Mouse (Mus musculus): ENCODE data around the gene Tgfb2.

Tgfb2 gene

GRCm38 (mm10) chr1:186656201-186656600 lies 49.6 kb downstream of the Tgfb2 start:
- no peak for DNase-seq (ENCODE audit: low spot score)

DNA sequence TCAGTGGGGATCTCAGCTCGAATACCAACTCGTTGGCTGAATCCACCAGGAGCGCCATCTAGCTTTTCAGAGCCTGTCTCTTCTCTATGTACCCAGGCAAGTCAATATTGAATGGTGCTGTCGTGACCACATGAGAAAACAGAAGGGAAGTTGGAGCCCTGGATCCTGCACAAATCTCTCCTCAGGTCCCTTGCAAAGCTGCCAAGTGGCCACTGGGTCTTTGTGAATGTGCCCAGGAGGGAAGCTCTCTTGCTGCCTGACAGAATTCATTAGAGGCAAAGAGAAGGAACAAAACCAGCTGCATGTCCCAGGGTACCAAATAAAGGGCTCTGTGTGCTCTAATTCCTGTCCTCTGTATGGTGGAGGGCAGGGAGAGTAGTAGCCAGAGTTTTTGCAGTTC lies 50.7 kb downstream of the Tgfb2 start:
- DNase-seq (ENCODE audit: low spot score), result no peak

- DNase-seq (ENCODE audit: low spot score), result no peak
Measured at GRCm38 (mm10) chr1:186652208-186652607, 53.6 kb downstream of the Tgfb2 start.

- DNase-seq (ENCODE audit: low spot score), result no peak
Measured at GRCm38 (mm10) chr1:186650011-186650410, 55.8 kb downstream of the Tgfb2 start.

DNA sequence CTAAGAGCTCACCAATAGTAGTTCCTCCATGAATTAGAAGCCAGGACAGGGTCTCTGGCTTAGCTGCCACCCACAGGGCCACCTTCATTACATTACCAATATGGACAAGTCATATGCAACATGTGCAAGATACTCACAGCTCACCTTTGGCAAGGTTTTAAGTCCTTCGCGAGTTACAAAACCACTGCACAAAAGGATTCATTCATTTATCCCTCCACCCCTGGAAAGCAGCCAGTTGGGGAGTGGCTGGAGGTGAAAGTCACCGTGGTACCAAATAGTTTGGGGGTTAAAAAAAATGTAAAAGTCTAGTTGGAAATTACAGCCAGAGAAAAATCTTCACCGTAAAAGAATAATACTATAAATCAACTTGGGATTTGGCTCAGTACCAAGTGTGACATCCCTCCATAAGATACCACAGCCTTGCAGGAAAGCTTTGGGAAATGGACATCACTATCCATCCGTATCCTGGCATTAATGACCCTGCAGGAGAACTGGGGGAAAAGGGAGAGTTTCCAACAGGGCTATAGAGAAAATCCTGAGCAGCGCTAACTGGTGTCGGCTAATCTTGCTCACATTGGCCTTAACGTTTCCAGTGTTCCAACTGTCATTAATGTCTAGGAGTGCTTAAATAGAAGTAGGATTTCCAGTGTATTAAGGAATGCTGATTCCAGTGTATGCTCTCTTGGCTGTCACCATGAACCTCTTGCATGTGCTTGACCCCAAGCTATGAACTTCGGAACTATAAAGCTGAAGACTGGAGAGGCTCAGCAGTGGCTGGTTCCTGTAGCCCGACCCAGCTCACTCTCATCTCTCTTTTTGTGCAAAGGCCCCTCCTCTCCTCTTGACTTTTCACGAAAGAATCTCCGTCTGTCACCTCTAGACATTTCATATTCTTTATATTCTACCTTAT lies 68.2 kb downstream of the Tgfb2 start:
- no peak for DNase-seq (ENCODE audit: low spot score)

DNA sequence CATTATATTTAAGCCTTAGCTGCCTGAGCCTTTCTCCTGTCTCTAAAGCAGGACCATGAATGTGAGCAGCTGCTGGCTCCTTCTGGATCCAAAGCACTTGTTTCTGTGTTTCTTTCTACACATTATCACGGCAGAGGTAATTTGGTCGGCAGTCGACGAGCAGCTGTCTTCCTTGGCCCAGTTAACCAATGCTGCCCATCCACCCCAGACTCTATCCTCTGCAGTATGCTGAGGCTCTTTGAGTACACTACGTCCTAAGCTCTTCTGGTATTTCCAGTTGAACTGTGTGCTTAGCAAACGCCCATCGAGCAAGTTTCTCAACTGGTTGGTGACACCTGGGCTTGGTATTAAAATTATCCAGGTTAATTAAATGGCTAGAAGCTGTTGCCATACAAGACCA lies 70.7 kb downstream of the Tgfb2 start:
- DNase-seq (ENCODE audit: low spot score), result no peak

- no peak for DNase-seq (ENCODE audit: low spot score)
Measured at GRCm38 (mm10) chr1:186631457-186631856, 74.3 kb downstream of the Tgfb2 start.

- no peak for DNase-seq (ENCODE audit: low spot score)
Measured at GRCm38 (mm10) chr1:186630971-186631370, 74.8 kb downstream of the Tgfb2 start.

DNA sequence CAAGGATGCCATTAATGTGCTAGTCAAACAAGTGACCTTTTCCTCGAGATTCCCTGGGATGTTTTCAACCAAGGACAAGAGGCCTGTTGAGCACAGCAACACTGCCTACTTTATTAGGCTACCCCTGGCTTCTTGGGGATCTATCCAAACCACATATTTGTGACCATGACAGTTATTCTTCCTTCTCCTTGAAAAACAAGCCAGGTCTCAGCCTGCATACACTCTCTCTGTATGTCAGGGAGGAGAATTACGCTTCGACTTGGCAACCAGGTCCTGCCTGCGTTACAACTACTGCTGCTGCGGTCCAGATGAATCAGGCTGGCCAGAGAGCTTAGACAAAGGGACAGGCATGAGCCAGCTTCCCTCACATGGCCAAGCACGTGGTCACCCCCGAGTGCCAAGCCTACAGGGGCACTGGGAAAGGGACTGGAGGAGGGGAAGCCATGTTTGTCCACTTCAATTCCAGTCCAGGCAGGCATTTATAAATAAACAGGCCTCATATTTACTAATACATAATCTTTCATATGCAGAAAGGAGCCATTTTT lies 78.3 kb downstream of the Tgfb2 start:
- no peak for DNase-seq (ENCODE audit: low spot score)

- DNase-seq (ENCODE audit: low spot score), result no peak
Measured at GRCm38 (mm10) chr1:186624474-186624873, 81.3 kb downstream of the Tgfb2 start.

DNA sequence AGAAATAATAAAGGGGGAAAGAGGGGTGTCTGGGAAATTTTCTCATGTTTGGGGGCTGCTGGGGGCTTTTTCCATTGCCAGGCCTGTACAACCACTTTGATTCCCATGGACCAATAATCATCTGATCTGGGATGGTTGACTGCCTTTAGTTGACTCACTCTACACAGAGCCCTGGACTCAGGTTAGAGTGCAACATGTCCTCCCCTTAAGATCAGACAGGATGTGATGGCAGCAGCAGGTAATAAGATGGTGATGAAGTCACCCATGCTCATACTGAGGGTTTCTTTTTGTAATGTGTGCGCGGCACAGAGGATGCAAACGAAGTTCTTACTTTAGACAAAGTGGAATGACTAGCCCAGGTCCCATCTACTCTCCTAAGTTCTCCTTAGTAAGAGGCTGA lies 84.0 kb downstream of the Tgfb2 start:
- no peak for DNase-seq (ENCODE audit: low spot score)

GRCm38 (mm10) chr1:186618285-186618684 lies 87.5 kb downstream of the Tgfb2 start:
- DNase-seq (ENCODE audit: low spot score), result no peak

DNA sequence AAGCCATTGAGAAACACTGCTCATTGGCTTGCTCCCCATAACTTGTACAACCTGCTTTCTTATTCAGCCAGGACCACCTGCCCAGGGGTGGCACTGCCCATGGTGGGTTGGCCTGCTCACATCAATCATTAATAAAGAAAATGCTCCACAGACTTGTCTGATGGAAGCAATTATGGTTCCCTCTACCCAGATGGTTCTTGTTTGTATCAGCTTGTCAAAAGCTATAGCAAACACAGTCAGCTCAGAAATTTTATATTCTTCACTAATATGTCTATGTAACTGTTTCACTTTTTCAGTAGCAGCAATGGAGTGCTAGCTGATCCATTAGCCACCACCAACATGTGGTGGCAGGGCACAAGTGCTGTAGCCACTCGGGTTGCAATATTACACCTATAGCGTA lies 94.4 kb downstream of the Tgfb2 start:
- no peak for DNase-seq (ENCODE audit: low spot score)

DNA sequence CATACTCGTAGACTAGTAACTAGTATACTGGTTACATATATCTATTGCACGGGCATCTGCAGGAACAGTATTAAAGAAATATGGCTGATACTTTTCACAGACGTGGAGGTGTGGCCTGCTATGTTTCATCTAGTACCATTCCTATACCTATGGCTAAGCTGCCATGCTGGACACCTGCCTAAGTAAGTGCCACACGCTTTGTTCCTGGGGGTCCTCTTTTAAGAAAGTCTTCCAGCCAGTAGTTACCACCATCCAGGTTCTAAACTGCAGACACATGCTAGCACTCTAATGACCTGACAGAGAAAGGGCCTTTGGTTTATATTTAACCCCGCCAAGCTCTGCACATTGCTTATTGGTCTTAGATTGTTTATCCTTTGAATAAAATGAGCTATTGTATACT lies 95.3 kb downstream of the Tgfb2 start:
- no peak for DNase-seq (ENCODE audit: low spot score)

DNA sequence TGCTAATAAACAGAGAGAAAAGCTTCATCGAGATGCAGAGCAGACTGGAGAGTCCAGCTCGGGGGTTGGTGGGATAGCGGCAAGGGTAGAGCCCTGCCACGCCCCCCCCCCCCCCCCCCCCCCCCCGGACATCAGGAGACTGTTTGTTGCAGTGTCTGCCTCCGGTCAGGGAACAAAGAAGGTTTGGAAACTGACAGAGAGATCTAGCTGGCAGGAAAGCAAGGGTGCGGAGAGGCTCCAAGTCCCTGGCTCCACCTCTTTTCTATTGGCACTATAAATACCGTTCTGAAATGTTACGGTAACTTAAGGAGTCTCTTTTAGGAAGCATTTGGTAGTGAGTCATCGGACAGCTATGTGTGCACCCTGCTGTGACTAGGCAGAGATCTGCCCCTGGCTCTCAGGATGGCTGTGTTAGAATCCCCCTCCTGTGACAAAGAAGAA lies 96.0 kb downstream of the Tgfb2 start:
- no peak for DNase-seq (ENCODE audit: low spot score)

DNA sequence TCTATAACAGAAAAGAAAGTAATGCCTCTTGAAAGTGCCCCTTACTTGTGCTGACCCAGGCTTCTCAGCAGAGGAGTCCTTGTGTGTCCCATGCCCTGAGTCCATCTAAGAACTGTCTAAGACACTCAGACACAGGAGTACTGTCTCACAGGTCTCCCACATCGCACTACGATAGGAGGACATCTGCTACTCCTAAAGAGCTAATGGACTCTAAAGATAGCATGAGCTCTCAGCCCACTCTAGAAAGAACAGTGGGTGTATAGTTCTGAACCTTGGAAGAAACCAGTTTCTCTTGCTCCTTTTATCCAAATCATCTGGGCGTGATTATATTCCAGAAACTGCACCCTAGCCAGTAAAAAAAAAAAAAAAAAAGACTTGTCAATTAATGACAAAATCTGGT lies 97.7 kb downstream of the Tgfb2 start:
- DNase-seq (ENCODE audit: low spot score), result no peak

- no peak for DNase-seq (ENCODE audit: low spot score)
Measured at GRCm38 (mm10) chr1:186605635-186606034, 100.2 kb downstream of the Tgfb2 start.

GRCm38 (mm10) chr1:186604124-186604523 lies 101.7 kb downstream of the Tgfb2 start:
- no peak for DNase-seq (ENCODE audit: low spot score)

DNA sequence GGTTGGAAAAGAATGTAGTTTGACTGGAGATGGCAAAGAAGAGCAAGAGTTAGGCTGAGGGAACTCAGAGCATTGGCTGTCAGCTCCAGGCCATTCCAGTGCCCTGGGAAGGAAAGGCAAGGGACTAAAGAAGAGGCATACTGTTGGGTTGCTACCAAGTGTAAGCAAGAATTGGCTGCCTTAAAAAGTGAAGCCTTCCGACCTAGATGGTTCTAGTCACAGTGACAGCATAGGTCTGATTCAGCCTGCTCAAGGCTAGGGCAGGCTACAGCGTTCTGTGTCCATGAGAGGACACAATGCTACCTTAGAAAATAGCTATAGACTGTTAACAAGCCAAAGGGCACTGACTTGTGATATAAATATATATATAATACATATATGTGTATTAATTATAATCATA lies 117.6 kb downstream of the Tgfb2 start:
- no peak for DNase-seq (ENCODE audit: low spot score)

- DNase-seq (ENCODE audit: low spot score), result no peak
Measured at GRCm38 (mm10) chr1:186587065-186587804, 118.6 kb downstream of the Tgfb2 start.

DNA sequence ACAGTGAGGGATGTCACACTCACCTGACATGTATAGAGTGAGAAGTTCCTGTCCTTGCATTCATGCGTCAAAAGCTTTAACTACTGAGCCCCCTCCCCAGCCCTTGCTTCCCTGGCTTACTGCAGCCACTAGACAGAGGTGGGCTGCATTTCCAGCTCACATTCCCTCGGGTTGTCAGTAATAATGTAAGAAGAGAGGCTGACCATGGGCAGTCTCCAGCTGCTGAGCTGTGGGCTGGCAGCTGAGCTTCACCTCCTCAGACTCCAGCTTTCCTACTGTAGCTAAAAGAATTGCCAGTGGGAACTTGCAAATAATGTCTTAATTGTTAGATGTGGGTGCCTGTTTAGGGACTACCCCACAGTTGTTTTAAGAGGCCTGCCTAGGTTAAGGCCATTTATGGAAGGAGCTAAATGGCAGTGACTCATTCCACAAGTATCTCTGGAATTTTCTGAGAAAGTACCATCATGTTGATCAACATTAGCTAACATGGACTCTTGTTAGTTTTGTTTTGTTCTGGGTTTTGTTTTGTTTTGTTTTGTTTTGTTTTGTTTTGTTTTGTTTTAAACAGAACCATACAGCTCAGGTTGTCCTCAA lies 120.1 kb downstream of the Tgfb2 start:
- no peak for DNase-seq (ENCODE audit: low spot score)

DNA sequence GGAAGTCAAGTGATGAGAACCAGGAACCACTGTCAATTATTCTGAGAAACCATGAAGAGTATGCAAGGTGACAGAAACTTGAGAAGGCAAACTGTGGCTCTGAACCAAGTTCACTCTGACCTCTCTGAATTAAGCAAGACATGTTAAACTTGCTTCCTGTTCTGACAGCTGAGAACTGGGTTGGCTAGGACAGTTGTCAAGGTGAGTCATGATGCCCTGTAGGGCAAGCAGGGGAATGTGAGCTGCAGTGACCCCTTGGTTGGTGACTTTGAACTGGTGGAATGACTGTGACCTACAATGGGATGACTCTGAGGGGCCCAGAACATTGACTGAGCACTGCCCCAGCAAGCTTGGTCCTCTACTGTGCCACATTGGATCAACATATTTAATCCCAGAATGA lies 121.9 kb downstream of the Tgfb2 start:
- no peak for DNase-seq (ENCODE audit: low spot score)

DNA sequence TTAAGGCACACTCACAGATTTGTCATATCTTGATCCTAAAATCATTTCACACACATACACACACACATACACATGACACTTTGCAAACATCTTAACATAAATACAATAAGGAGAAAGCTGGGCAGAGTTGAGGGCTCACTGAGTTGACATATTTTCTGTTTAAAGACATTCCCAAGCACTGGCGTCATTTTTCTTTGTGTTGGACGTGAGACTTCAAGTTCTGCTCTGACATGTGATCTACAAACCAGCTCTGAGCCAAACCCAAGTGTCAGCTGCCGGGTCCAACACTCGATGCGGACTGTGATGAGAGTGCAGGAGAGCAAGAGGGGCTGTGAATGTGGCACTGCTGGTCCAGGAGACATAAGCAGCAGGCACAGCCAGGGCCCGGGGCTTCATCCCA lies 123.7 kb downstream of the Tgfb2 start:
- DNase-seq (ENCODE audit: low spot score), result no peak
